Mouse (Mus musculus): ENCODE measurements at regions not wholly inside any gene's neighbourhood (a gene's known extent, or its start where the extent isn't known, plus 50 kb on each side); places are given as distances from the start of the nearest gene placed in this dataset.
A peak's percentile ranks its signal among the peaks of the same experiment; 100 is the strongest.

- Histone ChIP-seq H3K4me2 (ENCODE audit: insufficient read depth, low read depth, poor library complexity, severe bottlenecking) (peak overlapping the region; percentile 90), H3K4me1 (ENCODE audit: control insufficient read depth in 1 of 2, insufficient read depth in 2 of 2) (peaks cover 4 to 14% of the 10 kb centered on the region in 2 experiments), H3K36me3 (replicated peaks in 1 of 2; ENCODE audit: control insufficient read depth in 1 of 2, insufficient read depth in 1 of 2, low read length in 1 of 2) (peaks cover 0 to 14% of the 10 kb centered on the region in 2 experiments), H3K9me3 (replicated peaks; ENCODE audit: low read length) (peaks cover 16% of the 10 kb centered on the region), H3K79me2 (replicated peaks; ENCODE audit: control insufficient read depth, extremely low read depth, insufficient read depth, poor library complexity, severe bottlenecking) (no peaks in the 10 kb centered on the region), H3K27me3 (replicated peaks) (no peaks in the 10 kb centered on the region), H3K27ac (ENCODE audit: insufficient read depth, low read depth) (peak overlapping the region; percentile 92), H3K9ac (ENCODE audit: insufficient read depth, low read depth) (peak overlapping the region; percentile 55), H3K4me3 (replicated peaks in 1 of 3; ENCODE audit: low read depth in 2 of 3, low read length in 2 of 3, poor library complexity in 1 of 3) (peak overlapping the region; percentile 49 to 64 (median 62))
- in situ Hi-C loops (cut with MboI; ENCODE audit: low pct_ligation_motif_present, low pct_unique_long_range_greater_than_20kb, low sequenced_read_pairs): no loop called here
- DNase-seq (ENCODE audit: extremely low read depth): peak; percentile 95
- TF ChIP-seq RCOR1 (conservative IDR thresholded peaks at IDR 0.05; ENCODE audit: low read depth, low read length) (no peak), MEF2A (IDR thresholded peaks at IDR 0.05; ENCODE audit: borderline replicate concordance, low read depth, low read length) (no peak), JUN (IDR thresholded peaks at IDR 0.05; ENCODE audit: insufficient read depth, low read depth, low read length) (peak; percentile 45), IRF4 (IDR thresholded peaks at IDR 0.05; ENCODE audit: low read depth, low read length) (peak; percentile 56), TCF12 (IDR thresholded peaks at IDR 0.05; ENCODE audit: low read depth, low read length) (peak; percentile 30; the same call in 1 of the 2 replicates), HCFC1 (IDR thresholded peaks at IDR 0.05; ENCODE audit: low read depth, low read length) (peak; percentile 94), MXI1 (IDR thresholded peaks at IDR 0.05; ENCODE audit: low read depth, low read length) (no peak; the same call in 1 of the 2 replicates), POLR2A (IDR thresholded peaks at IDR 0.05; ENCODE audit: low read depth, low read length) (peak; percentile 44; the same call in 1 of the 2 replicates), PAX5 (IDR thresholded peaks at IDR 0.05; ENCODE audit: low read length) (no peak), ETS1 (conservative IDR thresholded peaks at IDR 0.05; ENCODE audit: low read depth, low read length) (peak; percentile 41), E2F4 (IDR thresholded peaks at IDR 0.05; ENCODE audit: insufficient replicate concordance, low read depth, low read length) (no peak), MAX (IDR thresholded peaks at IDR 0.05; ENCODE audit: low read length) (no peak), ZKSCAN1 (IDR thresholded peaks at IDR 0.05; ENCODE audit: borderline replicate concordance, low read depth, low read length) (peak; percentile 16; the same call in 1 of the 2 replicates), SIN3A (IDR thresholded peaks at IDR 0.05; ENCODE audit: low read length) (peak; percentile 55; the same call in 1 of the 2 replicates), KAT2A (IDR thresholded peaks at IDR 0.05; ENCODE audit: insufficient replicate concordance, low read length) (peak; percentile 76; the same call in 1 of the 2 replicates), USF2 (conservative IDR thresholded peaks at IDR 0.05; ENCODE audit: low read depth, low read length) (no peak), TBP (conservative IDR thresholded peaks at IDR 0.05; ENCODE audit: low read depth, low read length) (peak; percentile 52), NRF1 (IDR thresholded peaks at IDR 0.05; ENCODE audit: low read depth, low read length) (peak; percentile 80), ELF1 (IDR thresholded peaks at IDR 0.05; ENCODE audit: low read depth, low read length) (peak; percentile 91), NELFE (IDR thresholded peaks at IDR 0.05; ENCODE audit: low read depth, low read length) (peak; percentile 50), RAD21 (IDR thresholded peaks at IDR 0.05; ENCODE audit: low read depth, low read length) (no peak)
- dilution Hi-C loops (cut with MboI; ENCODE audit: extremely low pct_ligation_motif_present, extremely low pct_unique_long_range_greater_than_20kb, low sequenced_read_pairs): no loop called here
These were observed 187.7 kb downstream of the Katnal1 start for GRCm38 (mm10) chr5:148741267-148742004.

Data from CH12.LX (cell line).